Mouse (Mus musculus): Measurements from ENCODE around the gene Aox3. TPM values are rescaled to one million over a fixed set of nuclear protein-coding genes. Genes with fewer than 3 reads are reported as not detected.

Gene Aox3
- total and polyA plus RNA-seq, 3 experiments: 0.08 to 0.43 (median 0.14) TPM

DNA sequence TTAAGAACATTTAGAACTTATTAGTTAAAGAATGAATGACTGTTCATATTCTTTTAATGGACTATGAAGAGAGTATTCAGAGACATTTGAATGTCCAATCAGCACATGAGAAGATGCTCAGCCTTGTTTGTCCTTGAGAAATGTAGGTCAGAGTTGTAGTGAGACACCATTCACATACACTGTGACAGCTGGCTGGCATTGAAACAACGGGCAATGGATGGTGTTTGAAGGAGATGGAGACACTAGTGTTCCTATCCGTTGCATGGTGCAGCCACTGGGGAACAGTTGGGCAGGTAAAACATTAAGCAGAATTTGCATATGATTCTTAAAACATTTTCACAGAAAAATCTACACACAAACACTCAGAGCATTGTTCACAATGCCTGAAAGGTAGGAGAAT lies 5.9 kb upstream of the Aox3 start:
- Histone ChIP-seq H3K4me2 (ENCODE audit: insufficient read depth, low read depth, poor library complexity, severe bottlenecking) (no peak overlapping the region), H3K4me3 (replicated peaks in 1 of 3; ENCODE audit: low read depth in 2 of 3, low read length in 2 of 3, poor library complexity in 1 of 3) (no peak overlapping the region), H3K9me3 (replicated peaks; ENCODE audit: low read length) (peaks cover 8% of the 10 kb centered on the region), H3K4me1 (ENCODE audit: control insufficient read depth in 1 of 2, insufficient read depth in 2 of 2) (peaks cover 0 to 10% of the 10 kb centered on the region in 2 experiments; a peak in 2 of 4 replicates), H3K27me3 (replicated peaks) (no peaks in the 10 kb centered on the region), H3K27ac (ENCODE audit: insufficient read depth, low read depth) (no peak overlapping the region), H3K9ac (ENCODE audit: insufficient read depth, low read depth) (no peak overlapping the region), H3K36me3 (replicated peaks in 1 of 2; ENCODE audit: control insufficient read depth in 1 of 2, insufficient read depth in 1 of 2, low read length in 1 of 2) (no peaks in the 10 kb centered on the region), H3K79me2 (replicated peaks; ENCODE audit: control insufficient read depth, extremely low read depth, insufficient read depth, poor library complexity, severe bottlenecking) (no peaks in the 10 kb centered on the region)
- in situ Hi-C loops (cut with MboI; ENCODE audit: low pct_ligation_motif_present, low pct_unique_long_range_greater_than_20kb, low sequenced_read_pairs): no loop called here
- TF ChIP-seq ZNF384 (IDR thresholded peaks at IDR 0.05; ENCODE audit: low read depth, low read length): no peak
- TF ChIP-seq RAD21 (IDR thresholded peaks at IDR 0.05; ENCODE audit: low read depth, low read length): no peak
- no peak for TF ChIP-seq HCFC1 (IDR thresholded peaks at IDR 0.05; ENCODE audit: low read depth, low read length)
- no peak for TF ChIP-seq MAFK (IDR thresholded peaks at IDR 0.05; ENCODE audit: insufficient replicate concordance, low read length)
- no peak for TF ChIP-seq ELF1 (IDR thresholded peaks at IDR 0.05; ENCODE audit: low read depth, low read length)
- TF ChIP-seq E2F4 (IDR thresholded peaks at IDR 0.05; ENCODE audit: insufficient replicate concordance, low read depth, low read length): no peak
- TF ChIP-seq ZC3H11A (IDR thresholded peaks at IDR 0.05; ENCODE audit: low read depth, low read length): no peak
- no peak for TF ChIP-seq TBP (conservative IDR thresholded peaks at IDR 0.05; ENCODE audit: low read depth, low read length)
- TF ChIP-seq USF1 (IDR thresholded peaks at IDR 0.05; ENCODE audit: low read depth, low read length): no peak
- TF ChIP-seq RCOR1 (conservative IDR thresholded peaks at IDR 0.05; ENCODE audit: low read depth, low read length): no peak
- TF ChIP-seq CHD2 (IDR thresholded peaks at IDR 0.05; ENCODE audit: low read length): no peak
- no peak for TF ChIP-seq KAT2A (IDR thresholded peaks at IDR 0.05; ENCODE audit: insufficient replicate concordance, low read length)
- no peak for TF ChIP-seq MAZ (IDR thresholded peaks at IDR 0.05; ENCODE audit: low read depth, low read length)
- no peak for TF ChIP-seq ZKSCAN1 (IDR thresholded peaks at IDR 0.05; ENCODE audit: borderline replicate concordance, low read depth, low read length)
- TF ChIP-seq PAX5 (IDR thresholded peaks at IDR 0.05; ENCODE audit: low read length): no peak
- no peak for TF ChIP-seq POLR2A (IDR thresholded peaks at IDR 0.05; ENCODE audit: low read depth, low read length)
- no peak for TF ChIP-seq TCF12 (IDR thresholded peaks at IDR 0.05; ENCODE audit: low read depth, low read length)
- no peak for DNase-seq (ENCODE audit: extremely low read depth)
- dilution Hi-C loops (cut with MboI; ENCODE audit: extremely low pct_ligation_motif_present, extremely low pct_unique_long_range_greater_than_20kb, low sequenced_read_pairs): no loop called here

- Histone ChIP-seq H3K27ac (ENCODE audit: insufficient read depth, low read depth) (no peak overlapping the region), H3K9me3 (replicated peaks; ENCODE audit: low read length) (peaks cover 8% of the 10 kb centered on the region)
- dilution Hi-C loops (cut with MboI; ENCODE audit: extremely low pct_ligation_motif_present, extremely low pct_unique_long_range_greater_than_20kb, low sequenced_read_pairs): no loop called here
Observed at GRCm38 (mm10) chr1:58110241-58110640, 2.7 kb upstream of the Aox3 start.

More at GRCm38 (mm10) chr1:58110241-58110640, 2.7 kb upstream of the Aox3 start:
- Histone ChIP-seq H3K27me3 (replicated peaks) (no peaks in the 10 kb centered on the region), H3K36me3 (replicated peaks in 1 of 2; ENCODE audit: control insufficient read depth in 1 of 2, insufficient read depth in 1 of 2, low read length in 1 of 2) (no peaks in the 10 kb centered on the region), H3K79me2 (replicated peaks; ENCODE audit: control insufficient read depth, extremely low read depth, insufficient read depth, poor library complexity, severe bottlenecking) (no peaks in the 10 kb centered on the region), H3K4me2 (ENCODE audit: insufficient read depth, low read depth, poor library complexity, severe bottlenecking) (no peak overlapping the region), H3K4me3 (replicated peaks in 1 of 3; ENCODE audit: low read depth in 2 of 3, low read length in 2 of 3, poor library complexity in 1 of 3) (no peak overlapping the region), H3K9ac (ENCODE audit: insufficient read depth, low read depth) (no peak overlapping the region), H3K4me1 (ENCODE audit: control insufficient read depth in 1 of 2, insufficient read depth in 2 of 2) (peaks cover 0 to 10% of the 10 kb centered on the region in 2 experiments; a peak in 2 of 4 replicates)
- TF ChIP-seq JUND (conservative IDR thresholded peaks at IDR 0.05; ENCODE audit: low read depth, low read length): no peak
- no peak for TF ChIP-seq USF1 (IDR thresholded peaks at IDR 0.05; ENCODE audit: low read depth, low read length)
- TF ChIP-seq SMC3 (IDR thresholded peaks at IDR 0.05; ENCODE audit: low read depth, low read length): no peak
- no peak for TF ChIP-seq MAZ (IDR thresholded peaks at IDR 0.05; ENCODE audit: low read depth, low read length)
- no peak for TF ChIP-seq RCOR1 (conservative IDR thresholded peaks at IDR 0.05; ENCODE audit: low read depth, low read length)
- TF ChIP-seq POLR2AphosphoS2 (IDR thresholded peaks at IDR 0.05; ENCODE audit: low read depth, low read length): no peak
- TF ChIP-seq CHD2 (IDR thresholded peaks at IDR 0.05; ENCODE audit: low read length): no peak
- no peak for TF ChIP-seq ELF1 (IDR thresholded peaks at IDR 0.05; ENCODE audit: low read depth, low read length)
- no peak for TF ChIP-seq JUN (IDR thresholded peaks at IDR 0.05; ENCODE audit: insufficient read depth, low read depth, low read length)
- TF ChIP-seq IRF4 (IDR thresholded peaks at IDR 0.05; ENCODE audit: low read depth, low read length): no peak
- TF ChIP-seq MYC (IDR thresholded peaks at IDR 0.05; ENCODE audit: low read depth, low read length): no peak
- no peak for TF ChIP-seq NRF1 (IDR thresholded peaks at IDR 0.05; ENCODE audit: low read depth, low read length)
- no peak for TF ChIP-seq ZKSCAN1 (IDR thresholded peaks at IDR 0.05; ENCODE audit: borderline replicate concordance, low read depth, low read length)
- TF ChIP-seq USF2 (conservative IDR thresholded peaks at IDR 0.05; ENCODE audit: low read depth, low read length): no peak
- DNase-seq (ENCODE audit: extremely low read depth): no peak
- in situ Hi-C loops (cut with MboI; ENCODE audit: low pct_ligation_motif_present, low pct_unique_long_range_greater_than_20kb, low sequenced_read_pairs): no loop called here

Measured in CH12.LX (cell line).